Mouse (Mus musculus) erythroblast, embryonic 14.5 days (primary cell): Measurements from ENCODE around the gene Wnt3a.

Source experiments
- GATA1 ChIP-seq: IDR thresholded peaks from 2 replicates; pipeline ENCODE4 v1.6.1; 2012; ENCODE audit warnings: low read length, inconsistent platforms, mixed read lengths
- TAL1 ChIP-seq: IDR thresholded peaks from 3 replicates; pipeline ENCODE4 v1.6.1; 2012; ENCODE audit warnings: low read length, inconsistent platforms, mixed read lengths

- TF ChIP-seq TAL1 = no peak
- TF ChIP-seq GATA1 = no peak
Observed at GRCm38 (mm10) chr11:59338736-59339120, 48.2 kb upstream of the Wnt3a start.
